Mouse (Mus musculus): ENCODE measurements around the gene Fer1l5. TPM values are rescaled to one million over a fixed set of nuclear protein-coding genes. Genes with fewer than 3 reads are reported as not detected.

Gene Fer1l5
- polyA plus RNA-seq, 1 experiment from 2014 or later = 0.72 TPM

DNA sequence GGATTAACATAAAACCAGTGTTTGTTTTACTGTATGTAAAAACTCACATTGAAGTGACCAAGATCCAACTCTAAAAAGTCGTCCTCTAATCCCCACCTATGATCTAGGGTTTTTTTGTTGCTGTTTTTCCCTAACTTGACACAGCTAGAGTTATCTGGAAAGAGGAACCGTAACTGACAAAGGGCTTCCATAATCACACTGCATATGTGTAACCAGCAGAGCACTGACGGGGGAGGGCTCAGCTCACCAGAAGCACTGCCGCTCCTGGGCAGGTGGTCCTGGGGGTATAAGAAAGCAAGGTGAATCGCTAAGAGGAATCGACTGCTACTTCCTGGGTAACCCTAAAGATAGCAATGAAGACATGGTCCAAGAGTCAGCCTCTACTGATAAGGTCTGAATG lies 29.5 kb upstream of the Fer1l5 start:
- Histone ChIP-seq H3K4me2 (ENCODE audit: low read depth, low read length) (no peak overlapping the region), H3K36me3 (replicated peaks; ENCODE audit: control insufficient read depth, insufficient read depth, low read depth, low read length) (peaks cover 20% of the 10 kb centered on the region)

GRCm38 (mm10) chr1:36352351-36352750 lies 19.7 kb upstream of the Fer1l5 start:
- H3K9ac ChIP-seq (replicated peaks; ENCODE audit: low read length) = no peak overlapping the region
- no peak overlapping the region for H3K27ac ChIP-seq (replicated peaks; ENCODE audit: low read depth, low read length)
- H3K27me3 ChIP-seq (ENCODE audit: control insufficient read depth, insufficient read depth, low read length) = no peaks in the 10 kb centered on the region
- no peaks in the 10 kb centered on the region for H3K4me1 ChIP-seq (ENCODE audit: control insufficient read depth, insufficient read depth, low read length)
- WGBS = 90% methylated on average over 4 of the region's 4 CpGs
- H3K36me3 ChIP-seq (replicated peaks; ENCODE audit: control insufficient read depth, insufficient read depth, low read depth, low read length) = peaks cover 15% of the 10 kb centered on the region
- no peak overlapping the region for H3K4me3 ChIP-seq (ENCODE audit: low read depth, low read length)
- no peaks in the 10 kb centered on the region for H3K9me3 ChIP-seq (replicated peaks; ENCODE audit: control insufficient read depth, low read length)
- ATAC-seq (replicated peaks; ENCODE audit: insufficient number of reproducible peaks, low FRiP score, low TSS enrichment, low read depth) = no peak
- no peak overlapping the region for H3K4me2 ChIP-seq (ENCODE audit: low read depth, low read length)
- no peak for DNase-seq (ENCODE audit: low spot score)

More for the DNA sequence above, 29.5 kb upstream of the Fer1l5 start:
- H3K27me3 ChIP-seq (ENCODE audit: control insufficient read depth, insufficient read depth, low read length) = no peaks in the 10 kb centered on the region
- no peak for DNase-seq (ENCODE audit: low spot score)
- no peak for ATAC-seq (replicated peaks; ENCODE audit: insufficient number of reproducible peaks, low FRiP score, low TSS enrichment, low read depth)
- no peak overlapping the region for H3K27ac ChIP-seq (replicated peaks; ENCODE audit: low read depth, low read length)
- H3K4me3 ChIP-seq (ENCODE audit: low read depth, low read length) = no peak overlapping the region
- WGBS = 94% methylated on average over 6 of the region's 6 CpGs
- no peaks in the 10 kb centered on the region for H3K9me3 ChIP-seq (replicated peaks; ENCODE audit: control insufficient read depth, low read length)
- no peak overlapping the region for H3K9ac ChIP-seq (replicated peaks; ENCODE audit: low read length)
- no peaks in the 10 kb centered on the region for H3K4me1 ChIP-seq (ENCODE audit: control insufficient read depth, insufficient read depth, low read length)

- Histone ChIP-seq H3K27me3 (ENCODE audit: control insufficient read depth, insufficient read depth, low read length) (no peaks in the 10 kb centered on the region), H3K4me3 (ENCODE audit: low read depth, low read length) (no peak overlapping the region), H3K4me1 (ENCODE audit: control insufficient read depth, insufficient read depth, low read length) (no peaks in the 10 kb centered on the region), H3K4me2 (ENCODE audit: low read depth, low read length) (no peak overlapping the region), H3K36me3 (replicated peaks; ENCODE audit: control insufficient read depth, insufficient read depth, low read depth, low read length) (peaks cover 2% of the 10 kb centered on the region; the same call in 1 of the 2 replicates), H3K27ac (replicated peaks; ENCODE audit: low read depth, low read length) (no peak overlapping the region), H3K9me3 (replicated peaks; ENCODE audit: control insufficient read depth, low read length) (no peaks in the 10 kb centered on the region), H3K9ac (replicated peaks; ENCODE audit: low read length) (no peak overlapping the region)
- DNase-seq (ENCODE audit: low spot score) (no peak), ATAC-seq (replicated peaks; ENCODE audit: insufficient number of reproducible peaks, low FRiP score, low TSS enrichment, low read depth) (no peak)
- 92% methylated on average over 5 of the region's 5 CpGs for WGBS
Measured at GRCm38 (mm10) chr1:36356955-36357695, 15.0 kb upstream of the Fer1l5 start.

DNA sequence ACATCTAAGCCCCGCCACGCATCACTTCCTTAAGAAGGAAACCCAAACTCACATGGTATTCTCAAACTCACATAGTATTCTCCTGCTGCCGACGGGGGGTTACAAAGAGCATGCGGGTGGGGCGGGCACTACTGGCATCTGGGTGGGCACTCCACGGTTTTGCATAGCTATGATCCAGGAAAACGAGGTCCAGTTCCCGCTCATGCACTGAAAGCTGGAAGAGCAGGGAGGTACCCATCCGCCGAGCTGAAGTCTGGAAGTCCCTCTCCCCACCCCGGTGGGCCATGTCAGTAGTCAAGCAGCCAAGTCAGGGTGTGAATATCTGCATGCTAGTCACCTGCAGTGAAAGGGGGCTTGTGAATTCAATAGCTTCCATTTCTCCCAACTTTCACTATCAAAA lies 4.4 kb upstream of the Fer1l5 start:
- peak overlapping the region; percentile 94 for H3K4me3 ChIP-seq (ENCODE audit: low read depth, low read length)
- peak overlapping the region; percentile 97 for H3K9ac ChIP-seq (replicated peaks; ENCODE audit: low read length)
- no peak overlapping the region for H3K27ac ChIP-seq (replicated peaks; ENCODE audit: low read depth, low read length)
- DNase-seq (ENCODE audit: low spot score) = no peak
- 0 out of 2 replicates have a peak, but pooled peaks cover 4% of the 10 kb centered on the region for H3K4me1 ChIP-seq (ENCODE audit: control insufficient read depth, insufficient read depth, low read length)
- 67% methylated on average over 12 of the region's 12 CpGs for WGBS
- no peak for ATAC-seq (replicated peaks; ENCODE audit: insufficient number of reproducible peaks, low FRiP score, low TSS enrichment, low read depth)
- H3K36me3 ChIP-seq (replicated peaks; ENCODE audit: control insufficient read depth, insufficient read depth, low read depth, low read length) = peaks cover 11% of the 10 kb centered on the region
- H3K9me3 ChIP-seq (replicated peaks; ENCODE audit: control insufficient read depth, low read length) = no peaks in the 10 kb centered on the region
- peak overlapping the region; percentile 68 for H3K4me2 ChIP-seq (ENCODE audit: low read depth, low read length)
- H3K27me3 ChIP-seq (ENCODE audit: control insufficient read depth, insufficient read depth, low read length) = no peaks in the 10 kb centered on the region

DNA sequence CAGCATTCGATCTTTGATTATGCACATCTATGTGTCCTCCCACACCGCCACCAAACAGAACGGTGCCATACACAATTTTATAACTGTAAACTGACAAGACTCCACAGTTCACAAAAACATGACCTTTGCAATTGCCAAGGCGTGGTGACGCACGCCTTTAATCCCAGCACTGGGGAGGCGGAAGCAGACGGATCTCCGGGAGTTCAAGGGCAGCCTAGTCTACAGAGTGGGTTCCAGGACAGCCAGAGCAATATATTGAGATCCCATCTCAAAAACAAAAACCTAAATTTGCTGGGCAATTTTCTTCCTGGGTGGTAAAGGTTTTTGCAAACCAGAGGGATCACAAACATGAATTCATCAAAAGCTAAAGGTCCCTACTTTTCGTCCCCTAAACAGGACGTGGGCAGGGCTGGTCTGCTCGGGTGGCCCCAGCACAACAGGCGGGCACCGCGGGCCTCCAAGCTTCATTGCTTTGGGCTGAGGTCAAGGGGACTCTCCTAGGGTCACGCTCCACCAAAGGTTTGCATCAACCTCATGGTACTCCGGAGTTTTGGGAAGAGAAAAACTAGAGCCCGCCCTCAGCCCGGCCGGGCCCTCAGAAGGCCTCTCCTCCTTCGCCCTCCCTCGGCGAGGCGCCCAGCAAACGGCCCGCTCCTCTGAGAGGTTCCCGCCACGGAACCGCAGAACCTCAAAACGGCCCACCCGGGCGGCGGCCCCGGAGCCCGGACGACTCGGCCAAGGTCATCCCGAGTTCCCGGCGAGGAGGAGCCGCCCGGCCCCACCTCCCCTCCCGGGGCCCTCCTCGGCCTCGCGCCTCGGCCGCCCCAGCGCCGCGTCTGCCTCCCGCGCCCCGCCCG lies 3.8 kb upstream of the Fer1l5 start:
- H3K27ac ChIP-seq (replicated peaks; ENCODE audit: low read depth, low read length) = peak overlapping the region; percentile 67; the same call in 1 of the 2 replicates
- peak; percentile 82 for ATAC-seq (replicated peaks; ENCODE audit: insufficient number of reproducible peaks, low FRiP score, low TSS enrichment, low read depth)

GRCm38 (mm10) chr1:36368969-36369645 lies 3.0 kb upstream of the Fer1l5 start, which contains the start of gene Kansl3:
Gene Kansl3, minus strand, starts transcription at chr1:36369181.
- no peaks in the 10 kb centered on the region for H3K9me3 ChIP-seq (replicated peaks; ENCODE audit: control insufficient read depth, low read length)
- 0 out of 2 replicates have a peak, but pooled peaks cover 4% of the 10 kb centered on the region for H3K4me1 ChIP-seq (ENCODE audit: control insufficient read depth, insufficient read depth, low read length)
- peak within 1 kb of the TSS; percentile 97 for H3K9ac ChIP-seq (replicated peaks; ENCODE audit: low read length)
- DNase-seq (ENCODE audit: low spot score) = peak; percentile 94
- peak within 1 kb of the TSS; percentile 94 for H3K4me3 ChIP-seq (ENCODE audit: low read depth, low read length)
- peak; percentile 71 for ATAC-seq (replicated peaks; ENCODE audit: insufficient number of reproducible peaks, low FRiP score, low TSS enrichment, low read depth)
- peak within 1 kb of the TSS; percentile 68 for H3K4me2 ChIP-seq (ENCODE audit: low read depth, low read length)
- 4% methylated on average over 61 of the region's 61 CpGs for WGBS
- H3K27ac ChIP-seq (replicated peaks; ENCODE audit: low read depth, low read length) = peak within 1 kb of the TSS; percentile 67; the same call in 1 of the 2 replicates
- H3K27me3 ChIP-seq (ENCODE audit: control insufficient read depth, insufficient read depth, low read length) = no peaks in the 10 kb centered on the region
- peaks cover 6% of the 10 kb centered on the region for H3K36me3 ChIP-seq (replicated peaks; ENCODE audit: control insufficient read depth, insufficient read depth, low read depth, low read length)

More for the DNA sequence above, 3.8 kb upstream of the Fer1l5 start:
- Histone ChIP-seq H3K9ac (replicated peaks; ENCODE audit: low read length) (peak overlapping the region; percentile 97), H3K27me3 (ENCODE audit: control insufficient read depth, insufficient read depth, low read length) (no peaks in the 10 kb centered on the region), H3K4me1 (ENCODE audit: control insufficient read depth, insufficient read depth, low read length) (0 out of 2 replicates have a peak, but pooled peaks cover 4% of the 10 kb centered on the region), H3K9me3 (replicated peaks; ENCODE audit: control insufficient read depth, low read length) (no peaks in the 10 kb centered on the region), H3K4me3 (ENCODE audit: low read depth, low read length) (peak overlapping the region; percentile 94), H3K36me3 (replicated peaks; ENCODE audit: control insufficient read depth, insufficient read depth, low read depth, low read length) (peaks cover 11% of the 10 kb centered on the region), H3K4me2 (ENCODE audit: low read depth, low read length) (peak overlapping the region; percentile 68)
- no peak for DNase-seq (ENCODE audit: low spot score)
- 5% methylated on average over 49 of the region's 55 CpGs for WGBS

DNA sequence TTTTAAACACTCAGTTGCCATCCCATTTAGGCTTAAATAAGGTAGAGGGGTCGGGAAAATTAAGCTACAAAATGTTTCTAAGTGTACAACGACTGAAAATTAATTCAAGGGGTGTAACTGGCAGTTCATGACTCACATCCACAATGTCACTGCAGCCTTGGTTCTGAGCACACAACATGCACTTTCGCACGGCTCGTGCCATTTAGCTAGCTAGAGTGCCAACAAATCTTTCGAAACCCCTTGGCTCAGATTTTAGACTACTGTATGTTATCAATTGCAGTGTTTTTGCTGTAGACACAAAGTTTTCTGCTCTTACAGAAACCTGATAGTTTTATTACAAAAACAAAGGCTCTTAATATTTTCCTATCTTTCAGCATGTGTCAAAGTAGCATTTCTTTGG lies 1.2 kb upstream of the Fer1l5 start:
- 85% methylated on average over 6 of the region's 6 CpGs for WGBS
- no peak overlapping the region for H3K4me2 ChIP-seq (ENCODE audit: low read depth, low read length)
- no peak for DNase-seq (ENCODE audit: low spot score)
- ATAC-seq (replicated peaks; ENCODE audit: insufficient number of reproducible peaks, low FRiP score, low TSS enrichment, low read depth) = no peak
- no peak overlapping the region for H3K9ac ChIP-seq (replicated peaks; ENCODE audit: low read length)
- no peaks in the 10 kb centered on the region for H3K9me3 ChIP-seq (replicated peaks; ENCODE audit: control insufficient read depth, low read length)
- H3K36me3 ChIP-seq (replicated peaks; ENCODE audit: control insufficient read depth, insufficient read depth, low read depth, low read length) = no peaks in the 10 kb centered on the region
- no peak overlapping the region for H3K4me3 ChIP-seq (ENCODE audit: low read depth, low read length)
- H3K27ac ChIP-seq (replicated peaks; ENCODE audit: low read depth, low read length) = no peak overlapping the region
- H3K27me3 ChIP-seq (ENCODE audit: control insufficient read depth, insufficient read depth, low read length) = no peaks in the 10 kb centered on the region
- 0 out of 2 replicates have a peak, but pooled peaks cover 4% of the 10 kb centered on the region for H3K4me1 ChIP-seq (ENCODE audit: control insufficient read depth, insufficient read depth, low read length)

Measured in embryonic facial prominence, embryonic 11.5 days (tissue).